Mouse (Mus musculus) adrenal gland, adult 18-20 months (tissue): ENCODE results near the gene Obscn. TPM values are rescaled to one million over a fixed set of nuclear protein-coding genes. Genes with fewer than 3 reads are reported as not detected.

Experiments used
- DNase-seq, 2 experiments: peaks; one replicate each; pipeline ENCODE4 v3.0.0; 2021 to 2022; ENCODE audit warnings: low spot score in 2 of 2
- microRNA-seq, 2 experiments: library from miRNA; unstranded; fragments of <30 nt; microRNA quantifications; one replicate each; pipeline ENCODE4 v1.2.0; 2021; ENCODE audit warnings: borderline number of aligned reads in 2 of 2
- total RNA-seq, 2 experiments: library from RNA; stranded (reverse); gene quantifications; 1 replicate in 1 of 2; 2 replicates in 1 of 2; pipeline ENCODE4 v1.2.3; 2021

Gene Obscn
- total RNA-seq, 2 experiments from 2014 or later: 0.99 to 2.4 TPM

DNA sequence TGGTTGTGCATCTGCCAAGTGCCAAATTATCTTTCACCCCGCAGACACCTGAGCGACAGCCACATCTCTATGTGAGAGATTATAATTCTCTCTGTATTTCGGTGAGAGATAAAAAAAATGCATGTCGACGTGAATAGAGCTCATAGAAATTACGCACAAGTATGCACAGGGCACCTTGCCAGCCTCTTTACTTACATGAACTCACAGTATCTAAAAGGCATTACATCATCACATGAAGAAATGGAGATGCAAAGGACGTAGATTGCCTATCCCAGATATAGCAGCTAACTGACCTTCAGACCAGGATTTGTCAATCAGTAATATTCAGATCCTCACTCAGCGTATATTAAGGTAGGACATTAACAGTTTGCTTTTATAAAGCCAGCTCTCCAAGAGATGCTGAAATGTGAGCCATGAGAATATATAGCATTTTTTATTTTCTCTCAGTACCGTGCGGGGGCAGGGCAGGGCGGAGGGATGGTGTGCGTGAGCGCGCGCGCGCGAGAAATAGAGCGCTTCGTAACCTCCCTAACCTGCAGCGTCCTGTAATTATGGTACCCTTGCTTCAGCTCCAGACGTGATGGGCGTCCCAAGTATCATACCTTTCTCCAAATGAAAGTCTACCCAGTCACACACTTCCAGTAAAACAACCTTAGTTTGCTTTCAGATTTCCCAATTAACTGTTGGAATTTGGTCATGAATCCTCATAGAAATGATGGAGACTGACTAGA, 188.2 kb downstream of the Obscn start:
- no peak for DNase-seq

DNA sequence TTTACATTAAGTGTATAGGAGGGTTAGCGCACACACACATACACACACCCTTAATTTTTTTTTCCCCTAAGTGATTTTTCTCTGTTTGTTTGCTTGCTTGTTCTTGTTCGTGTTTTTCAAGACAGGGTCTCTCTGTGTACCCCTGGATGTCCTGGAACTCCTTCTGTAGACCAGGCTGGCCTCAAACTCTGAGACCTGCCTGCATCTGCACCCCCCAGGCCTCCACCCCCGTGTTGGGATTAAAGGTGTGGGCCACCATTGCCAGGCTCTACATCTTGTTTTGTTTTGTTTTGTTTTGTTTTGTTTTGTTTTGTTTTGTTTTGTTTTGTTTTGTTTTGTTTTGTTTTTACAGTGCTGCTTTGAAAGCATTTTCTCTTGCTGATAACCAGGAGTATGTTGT, 188.9 kb downstream of the Obscn start:
- no peak for DNase-seq

Small RNA genes within 50 kb of the gene (microRNA-seq; reads per million reads assigned to microRNA genes)
- 0 reads per million in 2 experiments for gene Gm44313

Other genes with a start within 250 kb of the Obscn start
- 1 to 10 TPM; 3.3 to 4.1 TPM for gene Zfp39, start 232.2 kb downstream of the Obscn start, total RNA-seq
- gene Btnl10, start 218.5 kb downstream of the Obscn start, total RNA-seq: not detected
- 100 to 1,000 TPM; 171 to 177 TPM for gene Rnf187, start 197.5 kb downstream of the Obscn start, total RNA-seq
- gene Hist3h2ba, start 187.5 kb downstream of the Obscn start, total RNA-seq: 1 to 10 TPM; 5.8 to 6.0 TPM
- gene Hist3h2a, start 181.7 kb downstream of the Obscn start, total RNA-seq: 10 to 100 TPM; 13.3 to 17.6 TPM
- gene Trim17, start 181.7 kb downstream of the Obscn start, total RNA-seq: under 1 TPM; 0.06 to 0.10 TPM
- gene Trim11, start 158.3 kb downstream of the Obscn start, total RNA-seq: 10 to 100 TPM; 22.0 to 27.1 TPM
- gene Iba57, start 27.3 kb upstream of the Obscn start, total RNA-seq: 10 to 100 TPM; 16.3 to 21.7 TPM
- under 1 TPM; 0.48 to 0.60 TPM for gene Gjc2, start 46.8 kb upstream of the Obscn start, total RNA-seq
- 10 to 100 TPM; 57.3 to 71.5 TPM for gene Guk1, start 55.8 kb upstream of the Obscn start, total RNA-seq
- 10 to 100 TPM; 50.6 to 58.9 TPM for gene Mrpl55, start 66.1 kb upstream of the Obscn start, total RNA-seq
- 10 to 100 TPM; 20.4 to 27.1 TPM for gene 2310033P09Rik, start 71.9 kb upstream of the Obscn start, total RNA-seq
- 100 to 1,000 TPM; 407 to 488 TPM for gene Arf1, start 91.9 kb upstream of the Obscn start, total RNA-seq
- not detected for gene Wnt3a, start 154.3 kb upstream of the Obscn start, total RNA-seq
- gene Wnt9a, start 170.5 kb upstream of the Obscn start, total RNA-seq: 1 to 10 TPM in 1 of 2 experiments, under 1 TPM in 1; 0.80 to 1.1 TPM
- gene Prss38, start 239.3 kb upstream of the Obscn start, total RNA-seq: not detected